Comparison of ENCODE assay signal across 22 mouse cellular contexts in genomic region chr2:161600206-161600808, GRCm38 (mm10).
DNase-seq lines count a peak whose midpoint lies in the region; ATAC-seq and TF ChIP-seq lines count a peak whose summit lies in the region.
"Had no signal": no experiment of that assay in that cellular context is flagged by ENCODE, and none has a peak within 500 bp of the region (broad histone marks: within the 10 kb centered on the region; RNA-seq: fewer than 3 reads in every experiment).

No protein-coding gene starts in this region.

- H3K9me3 ChIP-seq in forebrain, postnatal 0 days (ENCODE audit: low read length) = no peaks in the 10 kb centered on the region
- no peaks in the 10 kb centered on the region for H3K9me3 ChIP-seq in forebrain, embryonic 11.5 days (ENCODE audit: control insufficient read depth, low read length)
- no peaks in the 10 kb centered on the region for H3K9me3 ChIP-seq in intestine, embryonic 16.5 days (ENCODE audit: control insufficient read depth, low read length)
- H3K9me3 ChIP-seq: heart, embryonic 10.5 days; liver, embryonic 13.5 days; lung, embryonic 15.5 days; midbrain, embryonic 13.5 days; neural tube, embryonic 13.5 days had no signal

- H3K4me1 ChIP-seq in forebrain, postnatal 0 days (ENCODE audit: insufficient read depth) = no peaks in the 10 kb centered on the region
- H3K4me1 ChIP-seq in forebrain, embryonic 11.5 days (replicated peaks; ENCODE audit: control insufficient read depth, insufficient read depth, low read length) = no peaks in the 10 kb centered on the region
- no peaks in the 10 kb centered on the region for H3K4me1 ChIP-seq in intestine, embryonic 16.5 days (ENCODE audit: control insufficient read depth, insufficient read depth, low read length)
- H3K4me1 ChIP-seq: heart, embryonic 10.5 days; liver, embryonic 13.5 days; lung, embryonic 15.5 days; midbrain, embryonic 13.5 days; neural tube, embryonic 13.5 days had no signal

- H3K36me3 ChIP-seq in forebrain, postnatal 0 days (ENCODE audit: insufficient read depth) = no peaks in the 10 kb centered on the region
- no peaks in the 10 kb centered on the region for H3K36me3 ChIP-seq in forebrain, embryonic 11.5 days (ENCODE audit: control insufficient read depth, insufficient read depth, low read length)
- no peaks in the 10 kb centered on the region for H3K36me3 ChIP-seq in intestine, embryonic 16.5 days (ENCODE audit: control insufficient read depth, insufficient read depth, low read length)
- H3K36me3 ChIP-seq: G1E; heart, embryonic 10.5 days; liver, embryonic 13.5 days; lung, embryonic 15.5 days; midbrain, embryonic 13.5 days; neural tube, embryonic 13.5 days had no signal

- no peak overlapping the region for H3K4me3 ChIP-seq in forebrain, postnatal 0 days (ENCODE audit: low read depth, low read length)
- H3K4me3 ChIP-seq in forebrain, embryonic 11.5 days (ENCODE audit: low read depth, low read length) = no peak overlapping the region
- no peak overlapping the region for H3K4me3 ChIP-seq in intestine, embryonic 16.5 days (ENCODE audit: low read length)
- H3K4me3 ChIP-seq: erythroblast, embryonic 14.5 days; heart, embryonic 10.5 days; liver, embryonic 13.5 days; lung, embryonic 15.5 days; midbrain, embryonic 13.5 days; neural tube, embryonic 13.5 days had no signal

- ATAC-seq in forebrain, postnatal 0 days = no peak
- no peak for ATAC-seq in forebrain, embryonic 11.5 days (replicated peaks; ENCODE audit: low FRiP score)
- peak; percentile 84 for ATAC-seq in intestine, embryonic 16.5 days
- ATAC-seq: activated CD4-positive, CD25-positive, alpha-beta regulatory T cell, adult 4 months; forebrain, embryonic 14.5 days; midbrain, embryonic 13.5 days had no signal

- no peak overlapping the region for H3K4me2 ChIP-seq in forebrain, postnatal 0 days (ENCODE audit: low read depth)
- H3K4me2 ChIP-seq in forebrain, embryonic 11.5 days (ENCODE audit: low read depth, low read length, severe bottlenecking) = no peak overlapping the region
- no peak overlapping the region for H3K4me2 ChIP-seq in intestine, embryonic 16.5 days (ENCODE audit: low read depth, low read length)
- H3K4me2 ChIP-seq: liver, embryonic 13.5 days; lung, embryonic 15.5 days; midbrain, embryonic 13.5 days; neural tube, embryonic 13.5 days had no signal

- no peak for TF ChIP-seq CTCF in forebrain, postnatal 0 days (IDR thresholded peaks at IDR 0.05; ENCODE audit: low read depth)

- peak; percentile 12 for DNase-seq in forebrain, postnatal 0 days
- DNase-seq in forebrain, embryonic 11.5 days (ENCODE audit: low spot score) = no peak
- peak; percentile 10 for DNase-seq in lung, postnatal 10 days
- DNase-seq in lung, postnatal 25 days (ENCODE audit: low spot score) = no peak
- no peak for DNase-seq in cerebellum, adult 18-20 months
- DNase-seq in adipocyte (ENCODE audit: low spot score) = no peak
- DNase-seq in adrenal gland, adult 2 months = no peak
- DNase-seq: adrenal gland, postnatal 36 days; cerebellum, adult 9-10 months; kidney, adult 9 months; kidney, postnatal 4 days; liver, embryonic 13.5 days; thymus, postnatal 25 days had no signal

- 59% methylated on average over 6 of the region's 6 CpGs for WGBS in forebrain, postnatal 0 days
- 80% methylated on average over 6 of the region's 6 CpGs for WGBS in forebrain, embryonic 11.5 days
- WGBS in intestine, embryonic 16.5 days = 43% methylated on average over 6 of the region's 6 CpGs

- no peak overlapping the region for H3K9ac ChIP-seq in forebrain, postnatal 0 days
- no peak overlapping the region for H3K9ac ChIP-seq in forebrain, embryonic 11.5 days (ENCODE audit: low read length)
- H3K9ac ChIP-seq in intestine, embryonic 16.5 days (ENCODE audit: low read depth, low read length) = no peak overlapping the region
- H3K9ac ChIP-seq: liver, embryonic 13.5 days; lung, embryonic 15.5 days; midbrain, embryonic 13.5 days; neural tube, embryonic 13.5 days had no signal

- no peak overlapping the region for H3K27ac ChIP-seq in forebrain, postnatal 0 days (ENCODE audit: low read depth, low read length)
- no peak overlapping the region for H3K27ac ChIP-seq in forebrain, embryonic 11.5 days (ENCODE audit: low read depth, low read length)
- H3K27ac ChIP-seq in intestine, embryonic 16.5 days (ENCODE audit: low read length) = no peak overlapping the region
- H3K27ac ChIP-seq: heart, embryonic 10.5 days; liver, embryonic 13.5 days; lung, embryonic 15.5 days; midbrain, embryonic 13.5 days; neural tube, embryonic 13.5 days had no signal

- no peaks in the 10 kb centered on the region for H3K27me3 ChIP-seq in forebrain, postnatal 0 days (ENCODE audit: insufficient read depth, low read length)
- no peaks in the 10 kb centered on the region for H3K27me3 ChIP-seq in forebrain, embryonic 11.5 days (ENCODE audit: control insufficient read depth, insufficient read depth, low read length)
- H3K27me3 ChIP-seq in intestine, embryonic 16.5 days (replicated peaks; ENCODE audit: control insufficient read depth, insufficient read depth, low read length) = no peaks in the 10 kb centered on the region
- H3K27me3 ChIP-seq: liver, embryonic 13.5 days; lung, embryonic 15.5 days; midbrain, embryonic 13.5 days; neural tube, embryonic 13.5 days had no signal

Comparison
In these comparisons a context has a peak if more than half of its experiments do, and no peak if none do; other contexts are left out.
1. DNase-seq: peak in forebrain, postnatal 0 days (single experiment) and lung, postnatal 10 days (single experiment); none in forebrain, embryonic 11.5 days (single experiment), lung, postnatal 25 days (single experiment), cerebellum, adult 18-20 months (0 of 2), adipocyte (single experiment) and adrenal gland, adult 2 months (single experiment).